Comparison of ENCODE assay signal across 8 mouse cellular contexts in the genomic region with DNA sequence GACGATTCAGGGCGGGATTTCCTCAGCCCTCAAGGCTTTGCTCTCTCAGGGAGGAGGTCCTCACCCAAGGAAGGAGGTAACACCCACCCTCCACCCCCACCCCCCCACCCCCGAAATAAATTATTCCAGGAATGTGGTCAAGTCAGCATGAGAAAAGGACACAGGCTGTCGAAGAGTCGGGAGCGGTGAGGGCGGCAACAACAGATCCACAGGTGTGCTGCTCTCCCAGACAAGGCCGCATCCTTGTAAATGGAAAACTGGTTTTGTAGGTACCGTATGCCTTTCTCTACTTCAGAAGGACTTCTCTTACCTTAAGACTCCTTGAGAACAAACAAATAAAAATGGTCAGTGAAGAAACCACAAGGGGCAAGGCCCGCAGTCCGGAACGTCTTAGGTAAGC. TPM values are rescaled to one million over a fixed set of nuclear protein-coding genes. Genes with fewer than 3 reads are reported as not detected.
DNase-seq lines count a peak whose midpoint lies in the region; ATAC-seq lines count a peak whose summit lies in the region.

Serbp1 (plus strand) TSS at position 200 of the 400 bp plus-strand sequence.

- no peaks in the 10 kb centered on the region for H3K4me1 ChIP-seq in intestine, embryonic 15.5 days (replicated peaks)

- H3K9me3 ChIP-seq in intestine, embryonic 15.5 days, result no peaks in the 10 kb centered on the region

- H3K4me3 ChIP-seq in intestine, embryonic 15.5 days (replicated peaks), result no peak within 1 kb of the TSS

- no peak within 1 kb of the TSS for H3K4me2 ChIP-seq in intestine, embryonic 15.5 days (replicated peaks)

- H3K9ac ChIP-seq in intestine, embryonic 15.5 days, result no peak within 1 kb of the TSS

- no peak for DNase-seq in layer of hippocampus, adult 18-20 months (ENCODE audit: low spot score in 2 of 2)
- DNase-seq in layer of hippocampus, adult 11-12 months (ENCODE audit: low spot score), result no peak
- no peak for DNase-seq in adrenal gland, postnatal 4 days (ENCODE audit: low spot score in 2 of 2)
- no peak for DNase-seq in gastrocnemius, postnatal 36 days
- DNase-seq in spleen, adult 12 weeks (ENCODE audit: low spot score), result no peak
- no peak for DNase-seq in right cerebral cortex, postnatal 14 days

- intact Hi-C loops in gastrocnemius, postnatal 36 days (cut with DNase I), result no loop called here

- no peak for ATAC-seq in intestine, embryonic 15.5 days
- ATAC-seq in megakaryocyte, adult 5-6 weeks (ENCODE audit: poor library complexity, severe bottlenecking), result no peak

- no peaks in the 10 kb centered on the region for H3K27me3 ChIP-seq in intestine, embryonic 15.5 days (replicated peaks)

- WGBS in intestine, embryonic 15.5 days, result 31% methylated on average over 12 of the region's 12 CpGs

- H3K27ac ChIP-seq in intestine, embryonic 15.5 days, result no peak within 1 kb of the TSS

- no peaks in the 10 kb centered on the region for H3K36me3 ChIP-seq in intestine, embryonic 15.5 days

RNA-seq across cellular contexts. Expression of gene Serbp1, which starts in this region (rescaled TPM):
- total RNA-seq in layer of hippocampus, adult 18-20 months (2021), result 100 to 1,000 TPM; 210 to 224 TPM
- total RNA-seq in adrenal gland, postnatal 4 days (2021), result 100 to 1,000 TPM; 354 to 387 TPM
- total RNA-seq in gastrocnemius, postnatal 36 days (2021), result 100 to 1,000 TPM; 255 to 326 TPM
- 392 and 427 TPM in 2 replicates for polyA plus RNA-seq in intestine, embryonic 15.5 days (2015; fragmentation: Nextera tagmentation; extraction: Ambion mirVana)
- 412 and 434 TPM in 2 replicates for total RNA-seq in megakaryocyte, adult 5-6 weeks (2015)
- total RNA-seq in megakaryocyte, adult 5-6 weeks (2017), result 996 and 1,021 TPM in 2 replicates
